Mouse (Mus musculus) left cerebral cortex, adult 8-10 months (tissue): Measurements from ENCODE around the gene Trim40. TPM values are rescaled to one million over a fixed set of nuclear protein-coding genes. Genes with fewer than 3 reads are reported as not detected.
"Not testable (repeated sequence)": the region's sequence is repeated elsewhere in the genome, so short reads cannot be mapped to it uniquely, and the experiment has no call there.

Experiments
- DNase-seq, 2 experiments: peaks; one replicate each; pipeline ENCODE4 v3.0.0; 2022; ENCODE audit warnings: low spot score in 2 of 2
- total RNA-seq, 4 experiments: library from RNA; stranded (reverse); gene quantifications; 2 replicates each; pipeline ENCODE4 v1.2.4; 2022

The Trim40 gene
- total RNA-seq, 4 experiments from 2014 or later, result 0.24 TPM; not detected in 3

- no peak for DNase-seq
Observed at GRCm38 (mm10) chr17:36893387-36893786, 3.5 kb upstream of the Trim40 start.

- DNase-seq, result no peak
Observed at GRCm38 (mm10) chr17:36892362-36892761, 2.4 kb upstream of the Trim40 start.

- not testable (repeated sequence) for DNase-seq
Observed at GRCm38 (mm10) chr17:36891496-36891895, 1.6 kb upstream of the Trim40 start.

- no peak for DNase-seq
Observed at GRCm38 (mm10) chr17:36885132-36885790, 4.7 kb downstream of the Trim40 start.

GRCm38 (mm10) chr17:36883350-36883749, 6.6 kb downstream of the Trim40 start:
- DNase-seq, result no peak

GRCm38 (mm10) chr17:36874636-36875035, 15.3 kb downstream of the Trim40 start:
- no peak for DNase-seq

- DNase-seq, result no peak
Observed at GRCm38 (mm10) chr17:36869955-36870810, 19.7 kb downstream of the Trim40 start.

- no peak for DNase-seq
Observed at GRCm38 (mm10) chr17:36869284-36869954, 20.5 kb downstream of the Trim40 start, which contains the start of gene Trim10. Gene Trim10, plus strand, starts transcription at chr17:36869574.

- DNase-seq, result no peak
Observed at GRCm38 (mm10) chr17:36868836-36869235, 21.1 kb downstream of the Trim40 start.

GRCm38 (mm10) chr17:36866719-36867527, 23.0 kb downstream of the Trim40 start, which contains the start of gene Trim15:
Gene Trim15, minus strand, starts transcription at chr17:36867210.
- DNase-seq, result no peak

- DNase-seq, result no peak
Observed at GRCm38 (mm10) chr17:36861680-36862079, 28.2 kb downstream of the Trim40 start.

- DNase-seq, result no peak
Observed at GRCm38 (mm10) chr17:36858181-36858580, 31.7 kb downstream of the Trim40 start.

GRCm38 (mm10) chr17:36856236-36856635, 33.7 kb downstream of the Trim40 start:
- DNase-seq, result no peak

GRCm38 (mm10) chr17:36855484-36855883, 34.4 kb downstream of the Trim40 start:
- no peak for DNase-seq

GRCm38 (mm10) chr17:36851627-36852026, 38.3 kb downstream of the Trim40 start:
- no peak for DNase-seq

GRCm38 (mm10) chr17:36851200-36851599, 38.7 kb downstream of the Trim40 start:
- DNase-seq, result no peak

GRCm38 (mm10) chr17:36849992-36850391, 39.9 kb downstream of the Trim40 start:
- no peak for DNase-seq

- no peak for DNase-seq
Observed at GRCm38 (mm10) chr17:36848911-36849310, 41.0 kb downstream of the Trim40 start.

- no peak for DNase-seq
Observed at GRCm38 (mm10) chr17:36844725-36845124, 45.2 kb downstream of the Trim40 start.

- no peak for DNase-seq
Observed at GRCm38 (mm10) chr17:36844286-36844719, 45.6 kb downstream of the Trim40 start.

- DNase-seq, result no peak
Observed at GRCm38 (mm10) chr17:36843696-36844095, 46.2 kb downstream of the Trim40 start.
